Mouse (Mus musculus) neural tube, embryonic 11.5 days (tissue): ENCODE data around the gene Txndc12. TPM values are rescaled to one million over a fixed set of nuclear protein-coding genes. Genes with fewer than 3 reads are reported as not detected.
A peak's percentile ranks its signal among the peaks of the same experiment; 100 is the strongest.

Experiments
- ATAC-seq: fragments of 200-750 bp; cut with Nextera tagmentation; 2 replicates; pipeline ENCODE4 v1.8.0; 2017; ENCODE audit warnings: moderate number of reproducible peaks, mild to moderate bottlenecking, moderate TSS enrichment, moderate library complexity; ENCODE audit not compliant: insufficient read depth, low FRiP score, low TSS enrichment
- DNase-seq: peaks from one replicate; pipeline ENCODE4 v3.0.0-alpha.2; 2015; ENCODE audit warnings: low spot score
- H3K27ac ChIP-seq: fragments of 300-500 bp; sonication (generic); 2 replicates; pipeline ENCODE4 v1.5.1; 2014; ENCODE audit warnings: low read depth, mild to moderate bottlenecking, low read length
- H3K27me3 ChIP-seq: fragments of 300-500 bp; sonication (generic); 2 replicates; pipeline ENCODE4 v1.6.1; 2014; ENCODE audit warnings: mild to moderate bottlenecking, low read length, mixed read lengths; ENCODE audit not compliant: control insufficient read depth, insufficient read depth
- H3K36me3 ChIP-seq: fragments of 300-500 bp; sonication (generic); 2 replicates; pipeline ENCODE4 v1.6.1; 2014; ENCODE audit warnings: mild to moderate bottlenecking, low read length, moderate library complexity, mixed read lengths; ENCODE audit not compliant: control insufficient read depth, insufficient read depth
- H3K4me1 ChIP-seq: fragments of 300-500 bp; sonication (generic); 2 replicates; pipeline ENCODE4 v1.6.1; 2014; ENCODE audit warnings: low read length, mixed read lengths; ENCODE audit not compliant: control insufficient read depth, insufficient read depth
- H3K4me2 ChIP-seq: fragments of 300-500 bp; sonication (generic); 2 replicates; pipeline ENCODE4 v1.6.1; 2014; ENCODE audit warnings: low read depth, mild to moderate bottlenecking, moderate library complexity
- H3K4me3 ChIP-seq: fragments of 300-500 bp; sonication (generic); 2 replicates; pipeline ENCODE4 v1.5.1; 2014; ENCODE audit warnings: low read depth, low read length
- H3K9ac ChIP-seq: fragments of 300-500 bp; sonication (generic); 2 replicates; pipeline ENCODE4 v1.6.1; 2014; ENCODE audit warnings: mild to moderate bottlenecking, low read length
- H3K9me3 ChIP-seq: fragments of 300-500 bp; sonication (generic); 2 replicates; pipeline ENCODE4 v1.6.1; 2016; ENCODE audit warnings: low read length; ENCODE audit not compliant: control insufficient read depth
- WGBS: fragments of 180-500 bp; shearing (Covaris S2); extraction: QIAGEN DNeasy Blood & Tissue Kit; methylation state at CpG from one replicate; pipeline ENCODE4 v1.1.7; 2014; 5-methylcytosine and 5-hydroxymethylcytosine counted together
- polyA plus RNA-seq: library from polyadenylated mRNA; unstranded; fragments of >200 nt; fragmentation: Nextera tagmentation; extraction: Ambion mirVana; gene quantifications from 2 replicates; pipeline ENCODE4 v1.2.1, GENCODE M21; 2014

Txndc12 gene
- polyA plus RNA-seq, 1 experiment from 2014 or later = 104 TPM

GRCm38 (mm10) chr4:108838031-108838430, 3.6 kb downstream of the Txndc12 start:
- Histone ChIP-seq H3K27me3 (no peaks in the 10 kb centered on the region), H3K4me1 (0 out of 2 replicates have a peak, but pooled peaks cover 5% of the 10 kb centered on the region), H3K9me3 (no peaks in the 10 kb centered on the region), H3K9ac (no peak overlapping the region), H3K4me3 (no peak overlapping the region), H3K36me3 (no peaks in the 10 kb centered on the region), H3K27ac (no peak overlapping the region), H3K4me2 (no peak overlapping the region)
- ATAC-seq (no peak), DNase-seq (no peak)
- WGBS = 89% methylated on average over 4 of the region's 4 CpGs

GRCm38 (mm10) chr4:108841920-108842578, 7.6 kb downstream of the Txndc12 start:
- H3K9me3 ChIP-seq = no peaks in the 10 kb centered on the region
- no peak overlapping the region for H3K4me3 ChIP-seq
- no peak overlapping the region for H3K27ac ChIP-seq
- WGBS = 86% methylated on average over 7 of the region's 7 CpGs
- H3K9ac ChIP-seq = no peak overlapping the region
- DNase-seq (no peak), ATAC-seq (no peak)
- no peak overlapping the region for H3K4me2 ChIP-seq
- H3K36me3 ChIP-seq = no peaks in the 10 kb centered on the region
- H3K4me1 ChIP-seq = no peaks in the 10 kb centered on the region
- H3K27me3 ChIP-seq = no peaks in the 10 kb centered on the region

- peak overlapping the region; percentile 8; the same call in 1 of the 2 replicates for H3K27ac ChIP-seq
- no peak for ATAC-seq
- no peak overlapping the region for H3K4me2 ChIP-seq
Measured at GRCm38 (mm10) chr4:108843336-108843735, 8.9 kb downstream of the Txndc12 start.

GRCm38 (mm10) chr4:108845824-108846569, 11.6 kb downstream of the Txndc12 start:
- Histone ChIP-seq H3K27me3 (no peaks in the 10 kb centered on the region), H3K4me1 (peaks cover 13% of the 10 kb centered on the region), H3K9ac (no peak overlapping the region), H3K4me3 (no peak overlapping the region), H3K4me2 (no peak overlapping the region), H3K27ac (no peak overlapping the region), H3K36me3 (no peaks in the 10 kb centered on the region), H3K9me3 (no peaks in the 10 kb centered on the region)
- DNase-seq (no peak), ATAC-seq (no peak)
- WGBS = 87% methylated on average over 5 of the region's 5 CpGs

More at GRCm38 (mm10) chr4:108843336-108843735, 8.9 kb downstream of the Txndc12 start:
- no peak for DNase-seq
- no peaks in the 10 kb centered on the region for H3K4me1 ChIP-seq
- no peaks in the 10 kb centered on the region for H3K27me3 ChIP-seq
- H3K9ac ChIP-seq = no peak overlapping the region
- no peaks in the 10 kb centered on the region for H3K9me3 ChIP-seq
- no peaks in the 10 kb centered on the region for H3K36me3 ChIP-seq
- no peak overlapping the region for H3K4me3 ChIP-seq

GRCm38 (mm10) chr4:108847715-108848504, 13.5 kb downstream of the Txndc12 start, which contains the start of gene Kti12:
Gene Kti12 (plus strand): TSS chr4:108847785.
- peak; percentile 80 for ATAC-seq
- Histone ChIP-seq H3K36me3 (no peaks in the 10 kb centered on the region), H3K4me1 (peaks cover 13% of the 10 kb centered on the region), H3K4me2 (peak within 1 kb of the TSS; percentile 88), H3K9me3 (no peaks in the 10 kb centered on the region), H3K27me3 (no peaks in the 10 kb centered on the region), H3K27ac (peak within 1 kb of the TSS; percentile 82), H3K4me3 (peak within 1 kb of the TSS; percentile 95), H3K9ac (peak within 1 kb of the TSS; percentile 84)
- under 1% methylated on average over 77 of the region's 77 CpGs for WGBS
- peak; percentile 83 for DNase-seq

- no peaks in the 10 kb centered on the region for H3K9me3 ChIP-seq
- peak; percentile 26 for DNase-seq
- peak within 1 kb of the TSS; percentile 88 for H3K4me2 ChIP-seq
- H3K36me3 ChIP-seq = no peaks in the 10 kb centered on the region
- 10% methylated on average over 20 of the region's 20 CpGs for WGBS
- H3K9ac ChIP-seq = peak within 1 kb of the TSS; percentile 84
- no peaks in the 10 kb centered on the region for H3K27me3 ChIP-seq
- H3K27ac ChIP-seq = peak within 1 kb of the TSS; percentile 82
- peaks cover 13% of the 10 kb centered on the region for H3K4me1 ChIP-seq
- H3K4me3 ChIP-seq = peak within 1 kb of the TSS; percentile 95
- ATAC-seq = no peak
Measured at GRCm38 (mm10) chr4:108848505-108848848, 14.1 kb downstream of the Txndc12 start, which contains the start of gene A730015C16Rik. Gene A730015C16Rik (minus strand): TSS chr4:108848619.

- H3K4me1 ChIP-seq = no peaks in the 10 kb centered on the region
- DNase-seq (no peak), ATAC-seq (no peak)
- H3K9me3 ChIP-seq = no peaks in the 10 kb centered on the region
- H3K27ac ChIP-seq = no peak overlapping the region
- H3K27me3 ChIP-seq = no peaks in the 10 kb centered on the region
- no peak overlapping the region for H3K9ac ChIP-seq
- H3K4me3 ChIP-seq = no peak overlapping the region
- H3K36me3 ChIP-seq = no peaks in the 10 kb centered on the region; the same call in 1 of the 2 replicates
- H3K4me2 ChIP-seq = no peak overlapping the region
- WGBS = 87% methylated on average over 7 of the region's 7 CpGs
Measured at GRCm38 (mm10) chr4:108866806-108867205, 32.4 kb downstream of the Txndc12 start.

GRCm38 (mm10) chr4:108869730-108870374, 35.5 kb downstream of the Txndc12 start:
- Histone ChIP-seq H3K4me1 (no peaks in the 10 kb centered on the region), H3K27me3 (no peaks in the 10 kb centered on the region), H3K9me3 (no peaks in the 10 kb centered on the region), H3K4me3 (no peak overlapping the region), H3K4me2 (no peak overlapping the region), H3K9ac (no peak overlapping the region), H3K27ac (no peak overlapping the region), H3K36me3 (no peaks in the 10 kb centered on the region)
- DNase-seq (peak; percentile 83), ATAC-seq (peak; percentile 58; the same call in 1 of the 2 replicates)
- 38% methylated on average over 10 of the region's 10 CpGs for WGBS
